Mouse (Mus musculus) kidney, adult 18-20 months (tissue): ENCODE results near the gene Aip.
"Not testable (repeated sequence)": the region's sequence is repeated elsewhere in the genome, so short reads cannot be mapped to it uniquely, and the experiment has no call there.

Experiments used
- DNase-seq: peaks from one replicate; pipeline ENCODE4 v3.0.0; 2021

Gene Aip

GRCm38 (mm10) chr19:4087090-4087489 lies 38.6 kb downstream of the Aip start:
- no peak for DNase-seq

GRCm38 (mm10) chr19:4086156-4086555 lies 39.5 kb downstream of the Aip start:
- no peak for DNase-seq

- DNase-seq = no peak
Measured at GRCm38 (mm10) chr19:4084984-4085383, 40.7 kb downstream of the Aip start.

- DNase-seq = no peak
Measured at GRCm38 (mm10) chr19:4083826-4084225, 41.8 kb downstream of the Aip start.

GRCm38 (mm10) chr19:4083316-4083715 lies 42.3 kb downstream of the Aip start:
- no peak for DNase-seq

GRCm38 (mm10) chr19:4082219-4082965 lies 43.3 kb downstream of the Aip start:
- no peak for DNase-seq

- DNase-seq = no peak
Measured at GRCm38 (mm10) chr19:4081394-4081793, 44.3 kb downstream of the Aip start, which contains the start of gene Cabp2. TSS of gene Cabp2 (plus strand) at chr19:4081578.

GRCm38 (mm10) chr19:4080511-4081009 lies 45.1 kb downstream of the Aip start:
- DNase-seq = no peak

GRCm38 (mm10) chr19:4079594-4079993 lies 46.1 kb downstream of the Aip start:
- DNase-seq = no peak

GRCm38 (mm10) chr19:4075531-4075930 lies 50.1 kb downstream of the Aip start:
- no peak for DNase-seq

GRCm38 (mm10) chr19:4072706-4073424 lies 52.8 kb downstream of the Aip start:
- DNase-seq = no peak

GRCm38 (mm10) chr19:4071406-4071805 lies 54.3 kb downstream of the Aip start:
- DNase-seq = no peak

- DNase-seq = no peak
Measured at GRCm38 (mm10) chr19:4070756-4071155, 54.9 kb downstream of the Aip start.

- DNase-seq = no peak
Measured at GRCm38 (mm10) chr19:4070311-4070710, 55.3 kb downstream of the Aip start.

- DNase-seq = no peak
Measured at GRCm38 (mm10) chr19:4068717-4069410, 56.8 kb downstream of the Aip start.

GRCm38 (mm10) chr19:4068242-4068641 lies 57.4 kb downstream of the Aip start:
- DNase-seq = not testable (repeated sequence)

GRCm38 (mm10) chr19:4066877-4067276 lies 58.8 kb downstream of the Aip start:
- no peak for DNase-seq

- DNase-seq = no peak
Measured at GRCm38 (mm10) chr19:4066280-4066679, 59.4 kb downstream of the Aip start.

GRCm38 (mm10) chr19:4064501-4064900 lies 61.2 kb downstream of the Aip start:
- not testable (repeated sequence) for DNase-seq
